Mouse (Mus musculus): ENCODE measurements around the gene Ube2r2. TPM values are rescaled to one million over a fixed set of nuclear protein-coding genes. Genes with fewer than 3 reads are reported as not detected.

The Ube2r2 gene
- polyA plus RNA-seq, 1 experiment from 2014 or later = 84.7 TPM

DNA sequence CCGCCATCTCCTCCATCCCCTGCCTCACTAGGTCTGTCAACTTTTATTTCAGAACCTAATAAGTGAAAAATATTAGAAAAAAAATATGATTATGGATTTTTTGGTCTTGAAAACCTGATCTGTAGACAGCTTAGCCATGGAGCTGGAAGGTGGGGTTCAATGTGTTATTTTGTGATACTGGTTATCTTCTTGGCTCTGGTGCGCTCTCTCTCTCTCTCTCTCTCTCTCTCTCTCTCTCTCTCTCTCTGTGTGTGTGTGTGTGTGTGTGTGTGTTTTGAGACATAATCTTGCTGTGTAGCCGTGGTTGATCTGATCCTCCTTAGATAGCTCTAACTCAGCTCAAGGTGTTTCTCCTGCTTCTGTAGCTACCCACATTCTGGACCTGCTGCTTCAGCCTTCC lies 5.7 kb upstream of the Ube2r2 start:
- H3K36me3 ChIP-seq = no peaks in the 10 kb centered on the region
- no peak overlapping the region for H3K27ac ChIP-seq
- no peaks in the 10 kb centered on the region for H3K9me3 ChIP-seq
- 79% methylated on average over 3 of the region's 3 CpGs for WGBS
- DNase-seq (ENCODE audit: low spot score) = peak; percentile 73
- H3K4me3 ChIP-seq = no peak overlapping the region
- no peaks in the 10 kb centered on the region for H3K27me3 ChIP-seq (ENCODE audit: insufficient read depth, poor library complexity, severe bottlenecking)
- 0 out of 2 replicates have a peak, but pooled peaks cover 6% of the 10 kb centered on the region for H3K4me1 ChIP-seq

DNA sequence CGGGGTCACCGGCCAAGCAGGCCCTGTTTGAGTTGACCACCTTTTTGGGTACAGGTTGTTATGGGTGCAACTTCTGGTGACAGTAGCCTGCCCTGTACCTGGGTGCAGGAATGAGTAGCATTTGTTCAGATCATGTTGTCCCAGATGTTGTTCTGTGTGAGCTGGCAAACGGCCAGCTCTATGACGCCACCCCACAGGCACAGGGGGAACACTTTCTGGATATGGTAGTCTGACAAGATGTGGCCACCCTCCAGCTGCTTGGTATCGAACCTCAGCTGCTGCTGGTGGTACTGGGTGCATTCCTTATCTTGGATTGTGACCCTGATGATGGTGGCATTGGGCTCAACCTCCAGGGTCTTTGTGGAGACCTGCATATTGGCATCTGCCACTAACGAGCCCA lies 3.1 kb upstream of the Ube2r2 start:
- DNase-seq (ENCODE audit: low spot score) = no peak
- H3K27me3 ChIP-seq (ENCODE audit: insufficient read depth, poor library complexity, severe bottlenecking) = no peaks in the 10 kb centered on the region
- no peaks in the 10 kb centered on the region for H3K36me3 ChIP-seq
- H3K4me3 ChIP-seq = no peak overlapping the region
- H3K4me1 ChIP-seq = 0 out of 2 replicates have a peak, but pooled peaks cover 6% of the 10 kb centered on the region
- WGBS = 79% methylated on average over 6 of the region's 6 CpGs
- H3K27ac ChIP-seq = no peak overlapping the region
- no peaks in the 10 kb centered on the region for H3K9me3 ChIP-seq

DNA sequence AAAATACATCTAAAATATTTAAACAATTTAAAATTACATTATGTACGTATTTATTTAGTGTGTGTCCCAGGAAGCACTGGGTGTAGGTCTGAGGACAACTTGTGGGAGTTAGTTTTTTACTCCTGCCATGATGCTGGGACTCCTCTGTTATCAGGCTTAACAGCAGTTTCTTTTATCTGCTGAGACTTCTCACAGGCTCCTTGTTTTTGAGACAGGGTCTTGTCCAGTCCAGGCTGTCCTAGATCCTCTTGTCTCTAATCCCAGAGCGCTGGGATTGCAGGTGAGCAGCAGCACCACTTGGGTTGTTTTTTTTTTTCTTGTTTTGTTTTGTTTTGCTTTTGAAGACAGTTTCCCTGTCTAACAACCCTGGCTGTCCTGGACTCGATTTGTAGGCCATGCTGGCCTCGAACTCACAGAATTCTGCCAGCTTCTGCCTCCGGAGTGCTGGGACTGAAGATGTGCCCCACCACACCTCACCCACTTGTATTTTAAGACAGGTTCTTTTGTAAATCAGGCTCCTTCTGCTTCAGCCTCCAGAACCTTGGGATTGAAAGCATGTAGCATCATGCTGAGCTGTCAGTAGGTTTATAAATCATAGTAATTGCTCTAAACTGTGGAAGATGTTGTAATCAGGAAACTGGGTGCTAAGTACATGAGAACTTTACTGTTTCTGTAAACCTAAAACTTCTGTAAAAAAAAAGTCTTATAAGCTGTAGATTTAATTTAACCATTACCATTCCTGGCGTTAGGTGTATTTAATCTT lies 1.8 kb upstream of the Ube2r2 start:
- 76% methylated on average over 6 of the region's 6 CpGs for WGBS
- DNase-seq (ENCODE audit: low spot score) = no peak
- Histone ChIP-seq H3K4me1 (0 out of 2 replicates have a peak, but pooled peaks cover 6% of the 10 kb centered on the region), H3K36me3 (peaks cover 7% of the 10 kb centered on the region), H3K9me3 (no peaks in the 10 kb centered on the region), H3K4me3 (no peak overlapping the region), H3K27ac (0 out of 2 replicates have a peak overlapping the region, but pooled peaks have one; percentile 100), H3K27me3 (ENCODE audit: insufficient read depth, poor library complexity, severe bottlenecking) (no peaks in the 10 kb centered on the region)

DNA sequence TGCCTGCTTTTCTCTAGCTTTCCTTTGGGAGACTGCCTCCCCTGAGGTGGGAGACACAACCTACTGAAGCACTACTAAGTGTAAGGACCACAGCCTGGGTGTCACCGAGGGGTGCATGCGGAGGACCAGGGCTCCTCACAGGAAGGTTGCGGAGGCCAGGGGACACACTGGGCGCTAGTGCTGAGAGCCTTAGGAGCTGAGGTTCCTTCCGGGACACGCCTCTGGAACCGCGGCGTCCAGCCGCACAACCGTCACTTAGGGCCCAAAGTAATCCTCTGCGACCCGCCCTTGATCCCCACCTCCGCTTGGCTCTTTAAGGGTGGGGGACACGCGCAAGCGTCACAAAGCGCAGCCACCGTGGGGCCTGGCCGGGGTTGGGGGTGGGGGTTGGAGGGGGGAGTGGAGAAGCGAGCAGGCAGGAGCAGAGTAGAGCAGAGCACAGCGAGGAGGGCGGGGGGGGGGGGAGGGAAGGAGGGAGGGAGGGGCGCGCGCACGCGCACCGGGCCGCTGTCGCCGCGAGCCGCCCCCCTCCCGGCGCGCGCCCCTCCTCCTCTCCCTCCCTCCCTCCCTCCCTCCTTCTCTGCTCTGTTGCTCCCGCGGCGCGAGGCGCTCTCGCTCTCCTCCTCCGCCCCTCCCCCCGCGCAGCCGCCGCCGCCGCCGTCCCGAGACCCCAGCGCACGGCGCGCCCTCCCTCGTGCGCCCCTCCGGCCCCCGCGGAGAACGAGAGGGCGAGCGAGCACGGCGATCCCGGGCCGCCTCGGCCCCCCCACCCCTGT lies 420 bp upstream of the Ube2r2 start:
- H3K4me1 ChIP-seq = 0 out of 2 replicates have a peak, but pooled peaks cover 6% of the 10 kb centered on the region

DNA sequence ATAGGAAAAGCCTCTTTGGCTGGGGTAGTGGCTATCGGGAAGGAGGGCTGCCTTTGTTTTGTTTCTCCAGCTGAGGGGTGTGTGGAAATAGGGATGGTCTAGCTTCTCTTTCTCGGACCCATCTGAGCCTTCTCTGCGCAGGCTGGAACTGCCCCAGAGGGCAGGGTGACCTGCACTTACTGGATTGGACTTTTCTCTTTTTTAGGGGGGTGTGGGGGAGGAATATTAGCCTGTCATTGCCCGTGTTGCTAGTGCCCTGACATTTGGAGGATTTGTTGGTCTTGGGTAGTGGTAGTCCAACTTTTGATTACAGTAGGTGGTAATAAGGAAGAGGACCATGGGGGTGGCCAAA lies 887 bp downstream of the Ube2r2 start:
- no peak for DNase-seq (ENCODE audit: low spot score)
- H3K4me3 ChIP-seq = peak overlapping the region; percentile 95
- WGBS = under 1% methylated on average over 4 of the region's 4 CpGs
- H3K27ac ChIP-seq = peak overlapping the region; percentile 100
- H3K4me1 ChIP-seq = 0 out of 2 replicates have a peak, but pooled peaks cover 6% of the 10 kb centered on the region
- peaks cover 24% of the 10 kb centered on the region for H3K36me3 ChIP-seq
- H3K27me3 ChIP-seq (ENCODE audit: insufficient read depth, poor library complexity, severe bottlenecking) = no peaks in the 10 kb centered on the region
- H3K9me3 ChIP-seq = no peaks in the 10 kb centered on the region

More for the DNA sequence above, 420 bp upstream of the Ube2r2 start:
- WGBS = under 1% methylated on average over 32 of the region's 70 CpGs
- no peaks in the 10 kb centered on the region for H3K27me3 ChIP-seq (ENCODE audit: insufficient read depth, poor library complexity, severe bottlenecking)
- H3K9me3 ChIP-seq = no peaks in the 10 kb centered on the region
- DNase-seq (ENCODE audit: low spot score) = peak; percentile 95
- peak overlapping the region; percentile 95 for H3K4me3 ChIP-seq
- H3K36me3 ChIP-seq = peaks cover 11% of the 10 kb centered on the region
- H3K27ac ChIP-seq = peak overlapping the region; percentile 100

DNA sequence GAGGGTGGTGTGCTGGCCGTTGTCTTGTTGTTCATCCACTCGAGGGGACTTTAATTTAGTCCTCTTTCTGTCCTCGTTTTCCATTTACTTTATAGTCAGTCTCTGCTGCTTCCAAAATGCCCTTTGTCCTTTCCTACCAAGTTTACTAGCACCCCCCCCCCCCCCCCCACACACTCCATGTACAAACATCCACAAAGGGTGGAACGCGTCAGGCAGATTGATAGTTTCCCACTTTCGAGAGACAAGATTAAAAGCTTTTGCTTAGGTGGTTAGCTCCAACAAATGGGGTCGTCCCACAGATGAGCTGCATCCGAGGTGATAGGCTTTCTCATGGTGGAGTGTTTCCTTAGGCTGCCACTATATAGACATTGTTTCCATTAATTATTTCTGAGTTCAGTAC lies 1.3 kb downstream of the Ube2r2 start:
- H3K27ac ChIP-seq = peak overlapping the region; percentile 100
- no peaks in the 10 kb centered on the region for H3K9me3 ChIP-seq
- H3K36me3 ChIP-seq = peaks cover 27% of the 10 kb centered on the region
- H3K4me3 ChIP-seq = peak overlapping the region; percentile 95
- H3K27me3 ChIP-seq (ENCODE audit: insufficient read depth, poor library complexity, severe bottlenecking) = no peaks in the 10 kb centered on the region
- no peak for DNase-seq (ENCODE audit: low spot score)
- WGBS = 1% methylated on average over 8 of the region's 8 CpGs
- H3K4me1 ChIP-seq = 0 out of 2 replicates have a peak, but pooled peaks cover 6% of the 10 kb centered on the region

DNA sequence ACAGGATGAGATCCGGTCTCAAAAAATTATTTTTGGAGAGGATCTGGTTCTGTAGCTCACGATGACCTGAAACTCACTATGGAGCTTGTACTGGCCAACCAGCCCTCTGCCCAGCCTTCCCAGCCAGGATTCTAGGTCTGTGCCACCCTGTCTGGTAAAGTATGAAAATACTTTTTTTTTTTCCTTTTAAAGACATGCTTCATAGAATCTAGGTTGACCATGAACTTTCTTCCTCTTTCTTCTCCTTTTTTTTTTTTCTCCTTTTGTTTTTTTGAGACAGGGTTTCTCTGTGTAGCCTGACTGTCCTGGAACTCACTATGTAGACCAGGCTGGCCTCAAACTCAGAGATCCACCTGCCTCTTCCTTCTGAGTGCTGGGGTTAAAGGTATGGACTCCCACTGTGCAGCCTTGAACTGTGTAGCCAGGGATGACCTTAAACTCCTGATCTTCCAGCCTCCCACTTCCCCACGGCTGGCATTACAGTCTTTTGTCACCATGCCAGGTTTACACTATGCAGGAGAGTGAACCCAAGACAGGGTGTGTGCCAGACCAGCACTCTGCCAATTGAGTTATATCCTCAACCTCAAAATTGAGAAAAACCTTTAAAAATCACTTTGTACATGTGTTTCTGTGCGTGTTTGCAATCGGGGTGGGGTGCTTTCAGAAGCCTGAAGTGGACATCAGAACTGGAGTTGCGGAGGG lies 4.8 kb downstream of the Ube2r2 start:
- Histone ChIP-seq H3K27me3 (ENCODE audit: insufficient read depth, poor library complexity, severe bottlenecking) (no peaks in the 10 kb centered on the region), H3K36me3 (peaks cover 43% of the 10 kb centered on the region), H3K4me1 (no peaks in the 10 kb centered on the region), H3K9me3 (no peaks in the 10 kb centered on the region), H3K27ac (no peak overlapping the region), H3K4me3 (no peak overlapping the region)
- 94% methylated on average over 6 of the region's 6 CpGs for WGBS
- DNase-seq (ENCODE audit: low spot score) = no peak

DNA sequence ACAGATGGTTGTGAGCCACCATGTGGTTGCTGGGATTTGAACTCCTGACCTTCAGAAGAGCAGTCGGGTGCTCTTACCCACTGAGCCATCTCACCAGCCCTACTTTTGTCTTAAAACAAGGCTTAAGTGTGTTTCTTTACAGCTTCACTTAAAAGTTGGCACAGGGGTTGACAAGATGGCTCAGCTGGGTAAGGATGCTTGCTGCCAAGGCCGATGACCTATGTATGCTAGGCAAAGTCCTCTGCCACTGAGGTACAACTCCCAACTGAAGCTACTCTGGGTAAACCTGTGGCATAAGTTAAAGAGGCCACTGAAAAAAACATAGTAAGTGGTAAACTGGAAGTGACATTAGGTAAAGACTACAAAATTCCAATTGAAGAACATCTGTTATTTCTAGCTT lies 7.1 kb downstream of the Ube2r2 start:
- Histone ChIP-seq H3K36me3 (peaks cover 47% of the 10 kb centered on the region), H3K27ac (no peak overlapping the region), H3K4me3 (no peak overlapping the region), H3K27me3 (ENCODE audit: insufficient read depth, poor library complexity, severe bottlenecking) (no peaks in the 10 kb centered on the region), H3K9me3 (no peaks in the 10 kb centered on the region), H3K4me1 (no peaks in the 10 kb centered on the region)
- DNase-seq (ENCODE audit: low spot score) = no peak
- WGBS = 88% methylated on average over 2 of the region's 2 CpGs

DNA sequence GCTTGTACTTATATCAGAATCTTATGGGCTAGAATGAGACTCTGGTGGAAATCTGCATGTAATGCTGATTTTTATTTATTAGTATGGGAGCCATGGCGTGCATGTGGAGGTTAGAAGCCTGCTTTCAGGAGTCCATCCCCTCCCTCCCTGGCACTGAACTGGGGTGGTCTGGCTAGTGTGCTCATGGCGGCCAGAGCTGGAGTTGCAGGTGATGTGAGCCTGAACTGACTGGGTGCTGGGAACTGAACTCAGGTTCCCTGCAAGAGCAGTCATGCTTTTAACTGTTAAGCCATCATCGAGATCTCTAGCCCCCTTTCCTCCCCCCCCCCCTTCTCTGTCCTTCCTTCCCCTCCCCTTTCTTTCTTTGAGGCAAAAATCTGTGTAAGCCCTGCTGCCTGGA lies 14.3 kb downstream of the Ube2r2 start:
- Histone ChIP-seq H3K36me3 (peaks cover 21% of the 10 kb centered on the region), H3K9me3 (no peaks in the 10 kb centered on the region), H3K4me1 (no peaks in the 10 kb centered on the region), H3K27ac (no peak overlapping the region), H3K27me3 (ENCODE audit: insufficient read depth, poor library complexity, severe bottlenecking) (no peaks in the 10 kb centered on the region), H3K4me3 (no peak overlapping the region)
- no peak for DNase-seq (ENCODE audit: low spot score)
- 90% methylated on average over 3 of the region's 3 CpGs for WGBS

DNA sequence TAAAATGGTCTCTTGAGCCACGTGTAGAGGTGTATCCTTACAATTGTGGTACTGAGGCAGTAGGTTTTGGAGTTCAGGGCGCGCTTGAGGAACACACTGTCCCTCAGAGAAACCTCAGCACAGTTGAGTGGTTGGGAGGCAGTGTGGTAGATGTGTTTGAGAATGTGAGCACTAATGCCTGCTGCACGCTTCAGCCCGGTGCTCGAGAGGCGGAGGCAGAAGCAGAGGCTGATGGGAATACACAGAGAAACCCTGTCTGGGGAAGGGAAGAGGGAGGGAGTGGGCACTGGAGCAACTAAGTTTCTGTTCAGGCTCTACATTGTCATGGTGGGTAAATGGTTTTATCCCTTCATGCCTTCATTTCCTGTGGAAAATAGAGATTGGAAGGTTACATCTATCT lies 15.6 kb downstream of the Ube2r2 start:
- Histone ChIP-seq H3K4me1 (no peaks in the 10 kb centered on the region), H3K27me3 (ENCODE audit: insufficient read depth, poor library complexity, severe bottlenecking) (no peaks in the 10 kb centered on the region), H3K4me3 (no peak overlapping the region), H3K36me3 (peaks cover 18% of the 10 kb centered on the region), H3K9me3 (no peaks in the 10 kb centered on the region), H3K27ac (no peak overlapping the region)
- DNase-seq (ENCODE audit: low spot score) = no peak
- WGBS = 92% methylated on average over 7 of the region's 7 CpGs

DNA sequence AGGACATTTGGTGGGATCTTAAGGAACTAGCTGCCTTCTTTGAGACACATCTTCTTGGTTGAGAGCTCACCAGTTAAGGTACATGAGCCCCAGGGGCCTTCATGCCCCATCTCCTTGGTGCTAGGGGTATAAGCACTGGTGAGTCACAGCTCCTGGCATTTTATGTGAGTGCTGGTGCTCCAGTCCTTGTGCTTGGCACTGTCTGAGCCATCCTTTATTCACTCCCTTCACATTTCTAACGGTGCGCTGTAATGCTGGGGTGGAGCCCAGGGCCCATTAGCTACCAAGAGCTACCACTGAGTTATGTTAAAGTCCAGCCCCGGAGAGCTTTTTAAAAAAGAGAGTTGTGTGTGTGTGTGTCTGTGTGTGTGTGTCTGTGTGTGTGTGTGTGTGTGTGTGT lies 17.6 kb downstream of the Ube2r2 start:
- peaks cover 18% of the 10 kb centered on the region for H3K36me3 ChIP-seq
- no peak for DNase-seq (ENCODE audit: low spot score)
- WGBS = 93% methylated on average over 3 of the region's 3 CpGs
- no peaks in the 10 kb centered on the region for H3K27me3 ChIP-seq (ENCODE audit: insufficient read depth, poor library complexity, severe bottlenecking)
- peaks cover 8% of the 10 kb centered on the region; the same call in 1 of the 2 replicates for H3K4me1 ChIP-seq
- H3K9me3 ChIP-seq = no peaks in the 10 kb centered on the region
- H3K27ac ChIP-seq = no peak overlapping the region
- no peak overlapping the region for H3K4me3 ChIP-seq

DNA sequence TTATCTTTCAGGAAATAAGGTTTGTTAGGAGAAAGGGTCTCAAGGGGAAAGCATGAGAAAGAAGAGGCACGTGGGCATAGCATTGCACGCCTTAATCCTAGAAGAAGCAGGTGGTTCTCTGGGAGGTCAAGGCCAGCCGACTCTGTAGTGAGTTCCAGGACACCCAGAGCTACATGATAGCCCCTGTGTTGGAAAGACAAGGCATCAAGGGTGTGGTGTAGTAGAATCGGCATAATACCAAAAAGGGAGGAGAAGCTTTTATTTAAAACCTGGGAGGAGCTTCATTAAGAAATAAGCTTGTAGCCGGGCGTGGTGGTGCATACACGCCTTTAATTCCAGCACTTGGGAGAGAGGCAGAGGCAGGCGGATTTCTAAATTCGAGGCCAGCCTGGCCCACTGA lies 21.4 kb downstream of the Ube2r2 start:
- H3K9me3 ChIP-seq = no peaks in the 10 kb centered on the region
- WGBS = 84% methylated on average over 9 of the region's 9 CpGs

DNA sequence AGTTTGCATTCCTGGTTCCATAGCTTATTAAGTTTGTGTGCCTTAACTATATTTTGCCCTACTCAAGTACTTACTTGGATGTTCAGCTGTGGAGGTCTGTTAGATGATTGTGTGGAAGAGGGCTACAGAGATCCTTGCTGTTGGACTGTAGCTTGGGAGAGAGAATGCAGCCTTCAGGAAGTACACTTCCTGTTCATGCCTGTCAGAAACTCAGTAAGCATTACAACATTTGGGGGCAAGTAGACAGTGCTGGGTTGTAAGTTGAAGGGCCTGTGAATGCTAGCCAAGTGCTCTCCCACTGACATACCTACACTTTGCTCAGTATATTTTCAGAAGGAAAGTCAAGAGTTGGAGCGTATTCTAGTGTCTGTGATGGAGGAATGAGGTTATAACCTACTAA lies 22.7 kb downstream of the Ube2r2 start:
- Histone ChIP-seq H3K4me1 (peaks cover 8% of the 10 kb centered on the region; the same call in 1 of the 2 replicates), H3K27me3 (ENCODE audit: insufficient read depth, poor library complexity, severe bottlenecking) (no peaks in the 10 kb centered on the region), H3K36me3 (no peaks in the 10 kb centered on the region), H3K27ac (no peak overlapping the region), H3K9me3 (no peaks in the 10 kb centered on the region), H3K4me3 (no peak overlapping the region)
- 93% methylated on average over 1 of the region's 1 CpGs for WGBS
- no peak for DNase-seq (ENCODE audit: low spot score)

More for the DNA sequence above, 21.4 kb downstream of the Ube2r2 start:
- Histone ChIP-seq H3K4me1 (peaks cover 8% of the 10 kb centered on the region; the same call in 1 of the 2 replicates), H3K4me3 (no peak overlapping the region), H3K27me3 (ENCODE audit: insufficient read depth, poor library complexity, severe bottlenecking) (no peaks in the 10 kb centered on the region), H3K27ac (no peak overlapping the region), H3K36me3 (no peaks in the 10 kb centered on the region)
- DNase-seq (ENCODE audit: low spot score) = no peak
